Mouse (Mus musculus) fibroblast of lung, adult 2 months (primary cell): ENCODE measurements around the gene Nrxn1.

Experiments
- DNase-seq: peaks from one replicate; pipeline ENCODE4 v3.0.0-alpha.2; 2011; ENCODE audit warnings: low read depth

Nrxn1 gene

DNA sequence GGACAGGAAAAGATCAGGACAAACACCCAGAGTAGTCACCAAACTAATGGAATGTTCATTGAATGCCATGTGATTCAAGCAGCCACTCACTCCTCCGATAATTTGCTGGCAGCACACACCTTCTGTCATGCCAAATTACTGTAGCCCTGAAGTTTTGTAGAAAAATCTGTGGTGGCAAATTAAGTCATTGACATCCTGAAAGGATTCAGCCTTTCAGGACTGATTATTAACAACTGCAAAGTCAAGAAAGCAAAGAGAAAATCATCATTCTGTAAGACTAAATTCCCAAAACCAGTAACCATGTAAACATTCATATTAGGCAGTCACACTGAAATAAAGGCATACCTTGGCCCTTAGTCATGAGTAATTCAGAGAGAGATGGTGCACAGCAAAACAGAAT is 662.7 kb downstream of the Nrxn1 start:
- no peak for DNase-seq

- no peak for DNase-seq
Measured at GRCm38 (mm10) chr17:90425974-90426373, 666.9 kb downstream of the Nrxn1 start.

GRCm38 (mm10) chr17:90422591-90422990 is 670.3 kb downstream of the Nrxn1 start:
- DNase-seq: no peak

GRCm38 (mm10) chr17:90420757-90421156 is 672.1 kb downstream of the Nrxn1 start:
- DNase-seq: no peak

DNA sequence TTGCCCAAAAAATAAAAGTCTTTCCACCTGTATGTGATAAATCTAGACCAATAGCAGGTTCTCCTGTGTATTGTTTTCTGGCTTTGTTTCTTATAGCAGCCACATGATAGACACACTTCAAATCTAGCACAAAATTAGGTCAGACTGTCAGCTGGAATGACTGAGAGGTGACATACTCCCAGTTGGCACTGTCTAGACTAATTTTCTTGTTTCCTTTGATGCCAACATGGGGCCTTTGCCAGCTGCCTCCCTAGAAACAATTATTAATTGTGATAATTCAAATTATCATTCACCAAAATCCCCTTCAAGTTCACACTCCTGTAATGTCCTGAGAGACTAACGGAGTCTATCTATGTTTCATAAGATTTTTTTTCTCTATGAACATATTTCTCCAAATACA is 673.3 kb downstream of the Nrxn1 start:
- DNase-seq: no peak

DNA sequence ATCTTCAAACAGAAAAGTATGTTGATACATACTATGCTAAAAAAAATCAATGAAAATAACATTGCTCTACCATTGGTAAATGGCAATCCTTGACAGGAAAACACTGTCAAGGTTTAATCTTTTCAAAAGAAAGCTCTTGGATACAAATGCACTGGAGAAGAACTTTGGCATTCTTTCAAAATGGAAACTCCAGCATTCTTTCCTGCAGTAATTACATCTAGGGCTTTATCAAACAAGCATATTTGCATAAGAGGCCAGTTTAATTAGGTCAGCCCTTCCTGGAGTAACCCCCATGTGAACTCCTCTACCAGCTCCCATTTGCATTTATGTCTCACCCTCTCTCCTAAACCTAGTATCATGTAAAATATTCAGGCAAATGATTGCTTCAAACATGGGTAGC is 696.5 kb downstream of the Nrxn1 start:
- no peak for DNase-seq

GRCm38 (mm10) chr17:90394606-90395005 is 698.3 kb downstream of the Nrxn1 start:
- no peak for DNase-seq

GRCm38 (mm10) chr17:90392751-90393150 is 700.1 kb downstream of the Nrxn1 start:
- DNase-seq: no peak

DNA sequence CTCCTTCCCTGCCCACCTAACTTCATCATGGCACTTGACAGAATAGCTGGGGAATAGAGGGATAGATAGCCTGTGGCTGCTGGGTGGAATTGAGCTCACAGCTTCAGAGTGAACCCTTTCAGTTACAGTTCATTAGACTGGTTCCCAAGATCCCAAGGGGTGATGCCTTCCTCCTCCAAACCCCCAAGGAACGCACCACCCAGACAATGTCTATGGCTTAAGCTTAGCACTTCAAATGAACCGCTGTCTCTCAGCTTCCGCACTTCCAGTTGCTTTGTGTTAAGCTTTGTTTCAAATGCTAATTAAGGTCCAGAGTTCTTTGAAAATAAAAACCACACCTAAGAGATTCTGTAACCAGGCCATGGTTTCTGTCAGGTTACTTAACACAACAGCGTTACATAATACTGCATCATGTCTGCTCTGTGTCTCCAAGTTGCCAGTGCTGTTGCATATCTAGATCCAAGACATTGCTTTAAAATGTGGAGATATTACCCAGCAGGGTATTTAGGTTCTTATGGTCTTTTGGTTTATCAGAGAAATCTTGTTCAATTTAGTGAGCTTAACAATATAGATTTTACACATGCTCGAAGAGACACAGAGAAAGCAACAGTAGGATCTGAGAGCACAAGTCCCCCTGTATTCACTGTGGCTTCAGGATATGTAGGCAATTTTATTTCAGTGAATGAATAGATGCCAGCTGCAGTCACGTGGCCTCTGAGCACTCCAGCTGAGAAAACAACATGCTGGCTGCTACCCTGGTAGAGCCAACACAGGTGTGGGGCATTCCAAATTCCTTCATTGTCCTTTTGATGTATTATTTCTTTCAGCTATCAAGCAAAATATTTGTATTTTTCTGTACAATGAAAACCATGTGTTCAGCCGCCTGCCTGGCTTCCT is 702.3 kb downstream of the Nrxn1 start:
- no peak for DNase-seq

- DNase-seq: no peak
Measured at GRCm38 (mm10) chr17:90384856-90385255, 708.0 kb downstream of the Nrxn1 start.

DNA sequence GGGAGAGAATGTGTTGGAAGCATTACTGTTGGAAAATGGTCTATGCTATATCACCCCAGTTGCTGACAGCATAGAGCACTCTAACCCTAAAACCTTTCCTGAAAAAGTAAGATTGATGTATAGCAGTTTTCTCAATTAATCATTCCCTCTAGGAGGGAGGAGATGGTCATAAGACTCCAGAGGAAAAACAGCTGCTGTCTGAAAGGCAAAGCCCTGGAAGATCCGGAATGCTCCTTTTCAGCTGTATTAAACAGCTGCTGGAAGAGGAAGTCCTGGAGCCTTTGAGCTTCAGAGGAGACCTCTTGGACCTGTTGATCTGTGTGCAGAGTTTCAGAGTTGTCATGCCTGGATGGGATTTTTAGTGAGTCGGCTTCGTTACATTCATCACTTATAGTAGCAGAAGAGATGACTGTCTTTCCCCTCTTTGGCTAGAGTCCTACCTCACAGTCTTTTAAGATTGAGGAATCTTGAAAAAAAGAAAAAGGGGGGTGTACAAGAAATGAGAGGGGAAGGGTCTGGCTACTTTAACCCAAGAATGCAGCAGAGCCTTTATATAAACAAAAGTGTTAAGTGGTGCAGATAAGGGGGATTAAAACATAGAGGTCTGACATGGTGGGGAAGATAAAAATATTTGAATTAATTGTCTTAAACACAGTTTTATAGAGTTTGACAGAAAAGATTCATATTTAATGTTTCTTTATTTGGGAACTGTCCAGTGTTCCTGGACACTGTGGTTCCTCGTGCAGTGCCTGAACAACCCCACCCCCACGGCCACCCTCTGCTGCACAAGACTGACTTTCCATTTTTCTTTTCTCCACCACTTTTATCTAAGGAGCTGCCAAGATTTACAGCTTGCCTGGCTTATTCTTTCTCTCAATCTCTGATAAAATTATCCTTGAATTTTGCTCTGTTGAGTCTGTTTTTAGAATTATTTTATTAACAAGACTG is 710.1 kb downstream of the Nrxn1 start:
- no peak for DNase-seq

- no peak for DNase-seq
Measured at GRCm38 (mm10) chr17:90376533-90376932, 716.3 kb downstream of the Nrxn1 start.

DNA sequence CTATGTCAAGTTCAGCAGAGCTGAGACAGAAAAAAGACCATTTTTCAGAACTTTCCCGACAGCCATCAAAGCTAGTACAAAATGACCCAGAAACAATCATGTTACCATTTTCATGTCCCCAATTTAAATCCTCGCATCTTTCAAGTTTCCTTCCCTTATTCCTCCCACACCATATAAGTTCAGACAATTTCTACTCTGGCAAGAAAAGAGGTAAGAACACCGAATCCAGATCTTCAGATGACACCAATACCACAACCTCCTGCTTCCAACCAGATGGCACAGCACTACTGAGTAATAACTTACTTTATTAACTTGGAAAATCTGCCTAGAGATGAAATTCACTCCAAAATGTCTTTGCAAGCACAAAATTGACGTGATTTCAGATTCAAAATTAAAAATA is 730.7 kb downstream of the Nrxn1 start:
- no peak for DNase-seq

GRCm38 (mm10) chr17:90349385-90350095 is 743.3 kb downstream of the Nrxn1 start:
- DNase-seq: no peak

- DNase-seq: no peak
Measured at GRCm38 (mm10) chr17:90346735-90347475, 746.0 kb downstream of the Nrxn1 start.

DNA sequence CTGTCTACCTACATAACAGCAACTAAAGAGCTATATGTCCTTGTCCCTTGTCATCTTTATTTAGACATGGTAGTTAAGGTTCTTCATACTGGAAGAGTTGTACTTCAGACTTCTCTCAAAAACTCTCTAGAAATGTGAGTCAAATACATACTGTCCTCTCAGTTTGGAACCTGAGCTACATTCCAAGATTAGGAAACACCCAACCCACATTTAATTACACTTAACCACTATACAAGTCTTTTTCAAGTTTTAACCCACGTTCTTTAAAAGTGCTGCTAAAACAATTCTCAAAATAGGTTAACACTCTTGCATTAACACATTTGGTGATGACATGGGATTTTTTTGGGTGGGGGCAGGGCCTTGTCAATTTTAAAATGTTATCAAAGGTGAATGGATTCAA is 759.4 kb downstream of the Nrxn1 start:
- DNase-seq: no peak

DNA sequence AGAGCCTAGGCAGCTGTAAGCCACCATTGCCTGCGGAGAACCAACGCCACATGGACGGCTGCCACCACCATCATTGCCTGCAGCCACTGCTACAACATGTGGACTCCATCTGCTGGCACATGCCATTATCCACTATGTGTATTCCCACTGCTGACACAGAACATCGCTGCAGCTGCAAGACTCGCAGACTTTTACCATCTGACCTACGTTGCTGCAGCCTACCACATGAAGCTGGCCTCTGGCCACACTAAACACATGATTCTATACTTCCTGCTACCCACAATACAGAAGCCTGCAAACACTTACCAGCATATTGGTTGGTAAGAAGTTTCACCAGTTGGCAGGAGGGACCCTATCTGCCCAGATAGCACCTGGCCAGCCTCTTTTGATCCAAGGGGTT is 769.2 kb downstream of the Nrxn1 start:
- DNase-seq: no peak

DNA sequence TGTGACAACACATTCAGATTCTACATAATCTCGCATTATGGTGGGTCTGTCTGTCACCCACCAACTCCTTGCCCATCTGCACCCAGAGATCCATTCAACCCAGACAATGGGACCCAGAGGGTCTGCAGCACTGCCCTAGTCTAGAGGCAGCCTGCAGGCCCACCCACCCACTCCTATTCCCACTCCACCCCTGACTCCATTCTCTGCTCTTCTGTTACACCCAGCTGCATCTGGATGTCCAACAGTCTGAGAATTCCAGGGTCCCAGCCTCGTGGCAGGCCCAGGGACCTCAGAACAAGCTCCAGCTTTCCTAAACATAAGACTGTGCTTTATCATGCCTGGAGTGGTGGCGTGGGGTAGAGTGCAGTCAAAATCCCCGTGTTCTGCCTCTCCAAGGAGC is 820.6 kb downstream of the Nrxn1 start:
- DNase-seq: no peak

- no peak for DNase-seq
Measured at GRCm38 (mm10) chr17:90271165-90271564, 821.7 kb downstream of the Nrxn1 start.

DNA sequence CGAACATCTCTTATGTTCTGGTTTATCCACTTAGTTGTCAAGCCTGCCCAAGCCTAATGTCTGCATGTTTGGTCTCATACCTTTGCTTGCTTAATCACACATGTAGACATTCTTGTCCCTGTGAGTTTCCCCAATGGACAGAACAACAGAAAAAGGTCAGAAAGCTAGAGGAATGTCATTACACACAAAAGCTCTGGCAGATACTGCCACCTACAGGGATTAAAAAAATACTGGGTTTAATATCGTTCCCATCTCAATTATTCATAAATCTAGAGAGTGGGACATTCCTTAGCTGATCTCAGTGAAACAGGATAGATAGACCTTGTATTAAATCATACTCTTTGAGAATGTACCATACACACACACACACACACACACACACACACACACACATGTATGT is 823.7 kb downstream of the Nrxn1 start:
- DNase-seq: no peak

- no peak for DNase-seq
Measured at GRCm38 (mm10) chr17:90253451-90254131, 839.3 kb downstream of the Nrxn1 start.
